Mouse (Mus musculus) CH12.LX (cell line): Measurements from ENCODE around the gene Anks1b.

Source experiments
- CTCF ChIP-seq, 2 experiments: IDR thresholded peaks in 1 of 2; conservative IDR thresholded peaks in 1 of 2; 2 replicates each; pipeline ENCODE4 v1.5.1; 2011 to 2012; ENCODE audit warnings: low read depth in 2 of 2, low read length in 2 of 2, improper control_type of control experiment in 1 of 2, inconsistent platforms in 1 of 2, mild to moderate bottlenecking in 1 of 2, moderate library complexity in 1 of 2
- TBP ChIP-seq: conservative IDR thresholded peaks from 2 replicates; pipeline ENCODE4 v1.6.1; 2011; ENCODE audit warnings: low read depth, low read length, improper control_type of control experiment
- ZKSCAN1 ChIP-seq: IDR thresholded peaks from 2 replicates; pipeline ENCODE4 v1.6.1; 2012; ENCODE audit warnings: low read depth, inconsistent platforms, low read length, improper control_type of control experiment, borderline replicate concordance

DNA sequence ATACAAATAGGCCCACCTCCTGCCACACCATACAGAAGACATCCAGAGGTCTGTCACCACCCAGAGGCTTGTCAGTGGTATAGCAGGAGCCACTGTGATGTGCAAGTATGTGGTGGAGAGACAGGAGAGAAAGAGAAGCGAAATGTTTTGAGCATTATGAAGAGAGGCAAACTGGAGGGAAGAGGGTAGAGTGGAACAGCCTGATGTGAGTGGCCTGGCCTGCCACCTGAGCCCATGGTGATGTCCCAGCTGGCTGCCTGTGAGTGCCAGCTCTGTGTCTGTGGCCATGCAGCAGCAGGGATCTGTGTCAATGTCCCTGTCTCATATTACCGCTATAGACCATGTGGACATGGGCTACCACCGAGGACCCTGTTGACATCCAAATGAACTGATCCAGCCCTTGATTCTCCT lies 102.1 kb downstream of the Anks1b start:
- TF ChIP-seq TBP (no peak), ZKSCAN1 (no peak), CTCF (conservative IDR thresholded peaks at IDR 0.05 in 1 of 2, IDR thresholded peaks at IDR 0.05 in 1 of 2; ENCODE audit: low read depth in 2 of 2, low read length in 2 of 2) (peak in 1 of 2 experiments; percentile 51; a peak in 2 of 4 replicates)
